Comparison of ENCODE assay signal across 20 mouse cellular contexts in the genomic region with DNA sequence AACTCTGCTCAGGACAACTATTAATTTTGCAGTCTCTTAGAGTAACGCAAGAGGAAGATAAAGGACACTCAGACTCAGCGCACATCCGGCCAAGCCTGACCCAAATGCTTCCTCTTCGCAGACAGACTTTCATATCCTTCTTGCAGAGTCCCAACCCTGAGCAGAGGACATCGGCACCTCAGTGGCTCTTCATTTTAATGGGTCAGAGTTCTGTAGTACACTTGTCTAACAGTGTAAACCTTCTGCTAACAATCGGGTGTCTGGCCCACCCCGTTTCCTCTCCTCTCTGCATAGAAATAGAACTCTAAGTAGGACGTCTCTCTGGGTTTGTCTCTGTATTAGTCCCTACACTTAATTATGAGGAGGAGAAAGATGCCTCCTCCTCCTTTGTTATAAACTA. TPM values are rescaled to one million over a fixed set of nuclear protein-coding genes. Genes with fewer than 3 reads are reported as not detected.
DNase-seq lines count a peak whose midpoint lies in the region; ATAC-seq lines count a peak whose summit lies in the region.
"Had no signal": no experiment of that assay in that cellular context is flagged by ENCODE, and none has a peak within 500 bp of the region (broad histone marks: within the 10 kb centered on the region; RNA-seq: fewer than 3 reads in every experiment).

No protein-coding gene starts in this region.

- peaks cover 5% of the 10 kb centered on the region; the same call in 1 of the 2 replicates for H3K4me1 ChIP-seq in forebrain, embryonic 16.5 days (replicated peaks; ENCODE audit: control insufficient read depth, insufficient read depth, low read length)
- no peaks in the 10 kb centered on the region for H3K4me1 ChIP-seq in forebrain, embryonic 11.5 days (replicated peaks; ENCODE audit: control insufficient read depth, insufficient read depth, low read length)
- H3K4me1 ChIP-seq in midbrain, embryonic 10.5 days = peaks cover 17% of the 10 kb centered on the region
- H3K4me1 ChIP-seq in midbrain, embryonic 14.5 days (ENCODE audit: control insufficient read depth, insufficient read depth, low read length) = no peaks in the 10 kb centered on the region
- H3K4me1 ChIP-seq: embryonic facial prominence, embryonic 12.5 days; heart, embryonic 13.5 days; hindbrain, embryonic 13.5 days had no signal

- H3K27ac ChIP-seq in forebrain, embryonic 16.5 days (ENCODE audit: low read length) = no peak overlapping the region
- H3K27ac ChIP-seq in forebrain, embryonic 11.5 days (ENCODE audit: low read depth, low read length) = no peak overlapping the region
- H3K27ac ChIP-seq in midbrain, embryonic 10.5 days (replicated peaks) = peak overlapping the region; percentile 70
- no peak overlapping the region for H3K27ac ChIP-seq in midbrain, embryonic 14.5 days (replicated peaks; ENCODE audit: low read depth, low read length)
- H3K27ac ChIP-seq: embryonic facial prominence, embryonic 12.5 days; heart, embryonic 13.5 days; hindbrain, embryonic 13.5 days; hindbrain, postnatal 0 days had no signal

- WGBS in forebrain, embryonic 16.5 days = 47% methylated on average over 8 of the region's 8 CpGs
- WGBS in forebrain, embryonic 11.5 days = 44% methylated on average over 8 of the region's 8 CpGs
- 35% methylated on average over 8 of the region's 8 CpGs for WGBS in midbrain, embryonic 10.5 days
- WGBS in midbrain, embryonic 14.5 days = 26% methylated on average over 8 of the region's 8 CpGs

- 0 out of 2 replicates have a peak, but pooled peaks have one; percentile 7 for ATAC-seq in forebrain, embryonic 16.5 days
- ATAC-seq in forebrain, embryonic 11.5 days (replicated peaks; ENCODE audit: low FRiP score) = no peak
- no peak for ATAC-seq in midbrain, embryonic 14.5 days (ENCODE audit: low FRiP score, low TSS enrichment)
- ATAC-seq: forebrain, postnatal 0 days; hindbrain, postnatal 0 days had no signal

- no peak for DNase-seq in forebrain, embryonic 11.5 days (ENCODE audit: low spot score)
- DNase-seq in midbrain, embryonic 10.5 days (ENCODE audit: low spot score) = no peak
- no peak for DNase-seq in midbrain, embryonic 14.5 days
- peak; percentile 24 for DNase-seq in Muller cell, postnatal 12 days (ENCODE audit: inconsistent ontology term)
- peak; percentile 77 for DNase-seq in retina, postnatal 1 day
- no peak for DNase-seq in right cerebral cortex, postnatal 36 days (ENCODE audit: low spot score in 2 of 2)
- DNase-seq: adrenal gland, adult 8-10 months; cerebellum, adult 11 months; cerebellum, adult 8-10 months; cerebellum, postnatal 14 days; forebrain, postnatal 0 days; gastrocnemius, postnatal 14 days; heart, postnatal 36 days had no signal

- H3K4me3 ChIP-seq in forebrain, embryonic 16.5 days (replicated peaks; ENCODE audit: low read length) = no peak overlapping the region
- no peak overlapping the region for H3K4me3 ChIP-seq in forebrain, embryonic 11.5 days (ENCODE audit: low read depth, low read length)
- peak overlapping the region; percentile 9; the same call in 1 of the 2 replicates for H3K4me3 ChIP-seq in midbrain, embryonic 10.5 days
- no peak overlapping the region for H3K4me3 ChIP-seq in midbrain, embryonic 14.5 days (replicated peaks; ENCODE audit: low read depth, low read length)
- H3K4me3 ChIP-seq: embryonic facial prominence, embryonic 12.5 days; heart, embryonic 13.5 days; hindbrain, embryonic 13.5 days had no signal

- no peak overlapping the region for H3K4me2 ChIP-seq in forebrain, embryonic 16.5 days (ENCODE audit: low read length)
- no peak overlapping the region for H3K4me2 ChIP-seq in forebrain, embryonic 11.5 days (ENCODE audit: low read depth, low read length, severe bottlenecking)
- no peak overlapping the region for H3K4me2 ChIP-seq in midbrain, embryonic 14.5 days (ENCODE audit: low read length)
- H3K4me2 ChIP-seq: embryonic facial prominence, embryonic 12.5 days; heart, embryonic 13.5 days; hindbrain, embryonic 13.5 days had no signal

- H3K27me3 ChIP-seq in forebrain, embryonic 16.5 days (replicated peaks; ENCODE audit: control insufficient read depth, insufficient read depth, low read length) = no peaks in the 10 kb centered on the region
- H3K27me3 ChIP-seq in forebrain, embryonic 11.5 days (ENCODE audit: control insufficient read depth, insufficient read depth, low read length) = no peaks in the 10 kb centered on the region
- H3K27me3 ChIP-seq in midbrain, embryonic 10.5 days (ENCODE audit: low read depth, poor library complexity, severe bottlenecking) = peaks cover 16% of the 10 kb centered on the region
- no peaks in the 10 kb centered on the region for H3K27me3 ChIP-seq in midbrain, embryonic 14.5 days (ENCODE audit: control insufficient read depth, insufficient read depth, low read length)

- no peaks in the 10 kb centered on the region for H3K36me3 ChIP-seq in forebrain, embryonic 16.5 days (ENCODE audit: control insufficient read depth, insufficient read depth)
- peaks cover 2% of the 10 kb centered on the region; the same call in 1 of the 2 replicates for H3K36me3 ChIP-seq in forebrain, embryonic 11.5 days (ENCODE audit: control insufficient read depth, insufficient read depth, low read length)
- H3K36me3 ChIP-seq in midbrain, embryonic 10.5 days = peaks cover 23% of the 10 kb centered on the region
- H3K36me3 ChIP-seq in midbrain, embryonic 14.5 days (ENCODE audit: control insufficient read depth, insufficient read depth, low read length) = no peaks in the 10 kb centered on the region
- H3K36me3 ChIP-seq: embryonic facial prominence, embryonic 12.5 days; heart, embryonic 13.5 days; hindbrain, embryonic 13.5 days had no signal

- H3K9ac ChIP-seq in forebrain, embryonic 16.5 days (replicated peaks; ENCODE audit: low read depth, low read length) = no peak overlapping the region
- no peak overlapping the region for H3K9ac ChIP-seq in forebrain, embryonic 11.5 days (ENCODE audit: low read length)
- no peak overlapping the region for H3K9ac ChIP-seq in midbrain, embryonic 14.5 days (replicated peaks; ENCODE audit: low read length)
- H3K9ac ChIP-seq: embryonic facial prominence, embryonic 12.5 days; forebrain, postnatal 0 days; heart, embryonic 13.5 days; hindbrain, embryonic 13.5 days had no signal

- H3K9me3 ChIP-seq in forebrain, embryonic 16.5 days (ENCODE audit: control insufficient read depth, low read length) = no peaks in the 10 kb centered on the region
- no peaks in the 10 kb centered on the region for H3K9me3 ChIP-seq in forebrain, embryonic 11.5 days (ENCODE audit: control insufficient read depth, low read length)
- H3K9me3 ChIP-seq in midbrain, embryonic 10.5 days (replicated peaks) = 0 out of 2 replicates have a peak, but pooled peaks cover 4% of the 10 kb centered on the region
- H3K9me3 ChIP-seq in midbrain, embryonic 14.5 days (ENCODE audit: control insufficient read depth, low read length) = no peaks in the 10 kb centered on the region; the same call in 1 of the 2 replicates
- H3K9me3 ChIP-seq: embryonic facial prominence, embryonic 12.5 days; heart, embryonic 13.5 days; hindbrain, embryonic 13.5 days had no signal

RNA-seq across cellular contexts. Expression of gene Sox2, which starts 20.2 kb away (rescaled TPM):
- 20.8 and 24.0 TPM in 2 replicates for polyA plus RNA-seq in forebrain, embryonic 16.5 days (2015; fragmentation: Nextera tagmentation; extraction: Ambion mirVana)
- polyA plus RNA-seq in forebrain, embryonic 11.5 days (2014; fragmentation: Nextera tagmentation; extraction: Ambion mirVana) = 57.7 and 67.3 TPM in 2 replicates
- polyA plus RNA-seq in midbrain, embryonic 10.5 days (2016; fragmentation: Nextera tagmentation; extraction: Ambion mirVana) = 28.8 and 31.9 TPM in 2 replicates
- 16.8 and 22.4 TPM in 2 replicates for polyA plus RNA-seq in midbrain, embryonic 14.5 days (2014; fragmentation: Nextera tagmentation; extraction: Ambion mirVana)
- polyA plus RNA-seq: gonadal fat pad, adult 2 months; heart, postnatal 0 days had no signal

Comparison
In these comparisons a context has a peak if more than half of its experiments do, and no peak if none do; other contexts are left out.
1. DNase-seq: peak in Muller cell, postnatal 12 days (single experiment) and retina, postnatal 1 day (single experiment); none in forebrain, embryonic 11.5 days (single experiment), midbrain, embryonic 10.5 days (single experiment), midbrain, embryonic 14.5 days (single experiment) and right cerebral cortex, postnatal 36 days (0 of 2).